Mouse (Mus musculus) inflammation-experienced regulatory T-cells, adult 6 months (primary cell): ENCODE measurements around the gene Lepr. TPM values are rescaled to one million over a fixed set of nuclear protein-coding genes. Genes with fewer than 3 reads are reported as not detected.
"Not testable (repeated sequence)": the region's sequence is repeated elsewhere in the genome, so short reads cannot be mapped to it uniquely, and the experiment has no call there.

Experiments used
- ATAC-seq: one replicate; pipeline ENCODE4 v1.8.0; 2017
- polyA plus RNA-seq, 3 experiments: library from polyadenylated mRNA; unstranded; fragments of 100-300 nt; shearing (Covaris generic); gene quantifications; one replicate each; pipeline ENCODE4 v1.2.1; 2017

Gene Lepr
- polyA plus RNA-seq, 3 experiments from 2014 or later, result not detected

- ATAC-seq, result no peak
Observed at GRCm38 (mm10) chr4:101718991-101719580, 1.9 kb downstream of the Lepr start.

GRCm38 (mm10) chr4:101721705-101722104, 4.5 kb downstream of the Lepr start:
- no peak for ATAC-seq

GRCm38 (mm10) chr4:101741973-101742372, 24.8 kb downstream of the Lepr start:
- no peak for ATAC-seq

GRCm38 (mm10) chr4:101745534-101745933, 28.3 kb downstream of the Lepr start:
- no peak for ATAC-seq

DNA sequence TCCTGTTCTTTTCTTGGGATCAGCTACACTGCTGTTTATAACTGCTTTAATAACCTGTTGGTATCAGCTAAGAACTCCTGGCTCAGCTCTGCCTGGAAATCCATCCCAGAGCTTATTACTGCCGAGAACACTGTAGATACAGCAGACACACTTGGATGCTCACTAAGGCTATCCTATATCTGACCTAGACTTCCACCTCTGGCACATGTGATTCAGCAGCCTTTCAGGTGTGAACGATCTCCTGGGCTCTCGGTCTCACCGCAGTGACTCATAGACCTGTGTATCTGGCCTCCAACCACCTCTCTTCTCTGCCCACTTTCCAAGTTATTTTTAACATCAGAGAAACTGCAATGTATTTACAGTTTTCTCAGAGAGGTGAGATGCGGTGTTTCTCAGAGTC, 43.3 kb downstream of the Lepr start:
- no peak for ATAC-seq

- not testable (repeated sequence) for ATAC-seq
Observed at GRCm38 (mm10) chr4:101843923-101844322, 126.7 kb downstream of the Lepr start, which contains the start of gene B020004J07Rik. TSS of gene B020004J07Rik (minus strand) at chr4:101844023.

- no peak for ATAC-seq
Observed at GRCm38 (mm10) chr4:101850908-101851307, 133.7 kb downstream of the Lepr start.

DNA sequence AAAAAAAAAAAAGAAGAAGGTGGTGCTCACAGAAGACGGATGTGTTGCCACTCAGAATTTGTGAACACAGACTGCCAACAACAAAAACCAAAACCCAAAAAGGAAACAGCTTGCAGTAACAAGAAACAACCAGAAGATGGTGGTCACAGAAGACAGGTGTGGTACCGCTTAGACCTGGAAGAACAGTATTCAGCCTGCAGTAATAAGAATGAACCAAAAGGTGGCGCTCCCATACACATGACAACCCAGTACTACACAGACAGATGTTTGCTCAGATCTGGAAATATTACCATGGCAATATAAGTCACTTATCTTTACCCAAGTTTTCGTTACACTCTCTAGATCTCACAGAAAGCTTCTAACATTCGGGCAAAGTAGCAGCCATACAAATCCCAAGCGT, 143.7 kb downstream of the Lepr start:
- no peak for ATAC-seq

DNA sequence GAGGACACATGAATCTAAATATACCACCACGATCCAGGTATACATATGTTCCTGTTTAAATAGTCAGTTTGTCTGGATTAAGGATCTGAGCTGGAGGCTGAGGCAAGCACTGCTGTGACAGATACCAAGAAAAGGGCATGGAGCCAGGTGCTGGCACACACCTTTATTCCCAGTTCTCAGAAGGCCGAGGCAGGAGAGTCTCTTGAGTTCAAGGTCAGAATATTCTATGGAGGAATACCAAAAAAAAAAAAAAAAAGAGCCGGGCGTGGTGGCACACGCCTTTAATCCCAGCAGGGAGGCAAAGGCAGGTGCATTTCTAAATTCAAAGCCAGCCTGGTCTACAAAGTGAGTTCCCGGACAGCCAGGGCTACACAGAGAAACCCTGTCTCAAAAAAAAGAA, 145.1 kb downstream of the Lepr start:
- ATAC-seq, result no peak

Other genes with a start within 250 kb of the Lepr start
- 1 to 10 TPM; 2.6 to 3.2 (median 2.8) TPM for gene Dnajc6, start 220.8 kb upstream of the Lepr start, polyA plus RNA-seq
- 10 to 100 TPM; 77.9 to 93.4 (median 82.1) TPM for gene Leprot, start 69.7 kb upstream of the Lepr start, polyA plus RNA-seq
- not detected for gene B020004J07Rik, start 126.6 kb downstream of the Lepr start, polyA plus RNA-seq
- not detected for gene C130073F10Rik, start 176.4 kb downstream of the Lepr start, polyA plus RNA-seq
- gene Gm12800, start 191.7 kb downstream of the Lepr start, polyA plus RNA-seq, result not detected
- not detected for gene Gm12794, start 223.0 kb downstream of the Lepr start, polyA plus RNA-seq